Mouse (Mus musculus) bone marrow, adult 2 months (tissue): ENCODE results near the gene Ddr1. TPM values are rescaled to one million over a fixed set of nuclear protein-coding genes. Genes with fewer than 3 reads are reported as not detected.

ENCODE experiments used
- H3K27ac ChIP-seq: fragments of 200-500 bp; 2 replicates; pipeline ENCODE4 v1.5.1; 2012; ENCODE audit warnings: low read depth, mild to moderate bottlenecking, control low read depth, inconsistent platforms, low read length; ENCODE audit not compliant: control insufficient read depth, poor library complexity, insufficient read depth
- H3K4me1 ChIP-seq: fragments of 200-500 bp; 2 replicates; pipeline ENCODE4 v1.6.1; 2011; ENCODE audit warnings: low read length; ENCODE audit not compliant: control insufficient read depth, insufficient read depth
- H3K4me3 ChIP-seq: fragments of 200-500 bp; replicated peaks from 2 replicates; pipeline ENCODE3; 2011; ENCODE audit warnings: mild to moderate bottlenecking, low read depth, low read length, control low read depth; ENCODE audit not compliant: control insufficient read depth
- CTCF ChIP-seq: fragments of 200-500 bp; IDR thresholded peaks from 2 replicates; pipeline ENCODE4 v1.5.1; 2011; ENCODE audit warnings: low read length, control low read depth; ENCODE audit not compliant: control insufficient read depth, insufficient read depth
- POLR2A ChIP-seq: fragments of 200-500 bp; IDR thresholded peaks from 2 replicates; pipeline ENCODE4 v1.6.1; 2011; ENCODE audit warnings: low read depth, mild to moderate bottlenecking, control low read depth, low read length, borderline replicate concordance; ENCODE audit not compliant: control insufficient read depth
- WGBS: fragments of 180-500 bp; shearing (Covaris S2); methylation state at CpG from one replicate; pipeline ENCODE4 v1.1.7; 2018; 5-methylcytosine and 5-hydroxymethylcytosine counted together
- polyA plus RNA-seq: library from polyadenylated mRNA; stranded (reverse); fragments of >200 nt; gene quantifications from 2 replicates; pipeline ENCODE4 v1.2.4, GENCODE M21; 2011; ENCODE audit warnings: low replicate concordance; ENCODE audit not compliant: missing spikeins, insufficient read depth, insufficient read length

Ddr1 gene
- polyA plus RNA-seq, 1 experiment, result 6.0 TPM

- 76% methylated on average over 10 of the region's 10 CpGs for WGBS
- no peak overlapping the region for H3K27ac ChIP-seq
- H3K4me1 ChIP-seq, result no peaks in the 10 kb centered on the region
- TF ChIP-seq POLR2A (no peak), CTCF (no peak)
- H3K4me3 ChIP-seq, result no peak overlapping the region
Measured at GRCm38 (mm10) chr17:35727471-35728205, 23.2 kb upstream of the Ddr1 start.

GRCm38 (mm10) chr17:35727028-35727427, 22.6 kb upstream of the Ddr1 start:
- no peak overlapping the region for H3K4me3 ChIP-seq
- no peaks in the 10 kb centered on the region for H3K4me1 ChIP-seq
- 41% methylated on average over 7 of the region's 7 CpGs for WGBS
- H3K27ac ChIP-seq, result no peak overlapping the region
- TF ChIP-seq CTCF, result no peak
- no peak for TF ChIP-seq POLR2A

GRCm38 (mm10) chr17:35725286-35726232, 21.1 kb upstream of the Ddr1 start:
- Histone ChIP-seq H3K4me1 (no peaks in the 10 kb centered on the region), H3K4me3 (no peak overlapping the region), H3K27ac (no peak overlapping the region)
- 27% methylated on average over 21 of the region's 21 CpGs for WGBS
- TF ChIP-seq CTCF (peak; percentile 98), POLR2A (no peak)

GRCm38 (mm10) chr17:35721676-35722075, 17.3 kb upstream of the Ddr1 start:
- TF ChIP-seq CTCF (no peak), POLR2A (no peak)
- H3K4me3 ChIP-seq, result no peak overlapping the region

GRCm38 (mm10) chr17:35720340-35720727, 15.9 kb upstream of the Ddr1 start:
- WGBS, result 51% methylated on average over 11 of the region's 11 CpGs
- Histone ChIP-seq H3K4me3 (no peak overlapping the region), H3K4me1 (no peaks in the 10 kb centered on the region), H3K27ac (no peak overlapping the region)
- TF ChIP-seq POLR2A, result no peak
- no peak for TF ChIP-seq CTCF

More at GRCm38 (mm10) chr17:35721676-35722075, 17.3 kb upstream of the Ddr1 start:
- H3K4me1 ChIP-seq, result no peaks in the 10 kb centered on the region
- no peak overlapping the region for H3K27ac ChIP-seq
- 75% methylated on average over 8 of the region's 8 CpGs for WGBS

GRCm38 (mm10) chr17:35719616-35720339, 15.4 kb upstream of the Ddr1 start:
- 60% methylated on average over 9 of the region's 9 CpGs for WGBS
- no peaks in the 10 kb centered on the region for H3K4me1 ChIP-seq
- TF ChIP-seq POLR2A (no peak), CTCF (no peak)
- no peak overlapping the region for H3K27ac ChIP-seq
- H3K4me3 ChIP-seq, result no peak overlapping the region

- TF ChIP-seq CTCF (no peak), POLR2A (no peak)
- Histone ChIP-seq H3K27ac (no peak overlapping the region), H3K4me3 (no peak overlapping the region), H3K4me1 (no peaks in the 10 kb centered on the region; the same call in 1 of the 2 replicates)
- 70% methylated on average over 6 of the region's 6 CpGs for WGBS
Measured at GRCm38 (mm10) chr17:35717080-35717479, 12.7 kb upstream of the Ddr1 start.
